Mouse (Mus musculus) kidney, adult 2 months (tissue): Measurements from ENCODE around the gene Mgrn1.

Experiments
- CTCF ChIP-seq: fragments of 200-500 bp; conservative IDR thresholded peaks from 2 replicates; pipeline ENCODE4 v1.5.1; 2011; ENCODE audit warnings: low read depth, mild to moderate bottlenecking, control low read depth, low read length, moderate library complexity, mixed read lengths; ENCODE audit not compliant: insufficient read depth, insufficient read length
- POLR2A ChIP-seq: fragments of 200-500 bp; IDR thresholded peaks from one replicate; pipeline ENCODE4 v1.6.1; 2011; ENCODE audit warnings: low read depth, low read length, control low read depth

DNA sequence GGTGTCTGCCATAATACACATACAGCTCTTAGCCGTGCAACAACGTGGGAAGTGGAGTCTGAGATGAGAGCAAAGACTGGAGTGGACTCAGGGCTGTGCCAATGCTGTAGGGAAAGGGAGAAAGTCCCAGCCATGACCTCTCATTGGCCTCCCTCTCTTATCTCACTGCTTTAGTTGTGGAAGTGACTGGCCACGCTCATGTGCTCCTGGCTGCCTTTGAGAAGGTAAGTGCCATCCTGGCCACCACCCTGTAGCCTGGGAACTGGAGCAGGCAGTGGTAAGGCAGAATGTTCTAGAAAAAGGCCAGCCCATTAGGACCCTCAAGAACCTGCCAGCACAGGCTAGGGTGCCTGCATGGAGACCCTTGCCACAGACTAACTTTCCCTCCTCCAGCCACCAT is 29.9 kb downstream of the Mgrn1 start:
- TF ChIP-seq CTCF (no peak), POLR2A (no peak)
